ENCODE assay signal across 8 mouse cellular contexts in the genomic region with DNA sequence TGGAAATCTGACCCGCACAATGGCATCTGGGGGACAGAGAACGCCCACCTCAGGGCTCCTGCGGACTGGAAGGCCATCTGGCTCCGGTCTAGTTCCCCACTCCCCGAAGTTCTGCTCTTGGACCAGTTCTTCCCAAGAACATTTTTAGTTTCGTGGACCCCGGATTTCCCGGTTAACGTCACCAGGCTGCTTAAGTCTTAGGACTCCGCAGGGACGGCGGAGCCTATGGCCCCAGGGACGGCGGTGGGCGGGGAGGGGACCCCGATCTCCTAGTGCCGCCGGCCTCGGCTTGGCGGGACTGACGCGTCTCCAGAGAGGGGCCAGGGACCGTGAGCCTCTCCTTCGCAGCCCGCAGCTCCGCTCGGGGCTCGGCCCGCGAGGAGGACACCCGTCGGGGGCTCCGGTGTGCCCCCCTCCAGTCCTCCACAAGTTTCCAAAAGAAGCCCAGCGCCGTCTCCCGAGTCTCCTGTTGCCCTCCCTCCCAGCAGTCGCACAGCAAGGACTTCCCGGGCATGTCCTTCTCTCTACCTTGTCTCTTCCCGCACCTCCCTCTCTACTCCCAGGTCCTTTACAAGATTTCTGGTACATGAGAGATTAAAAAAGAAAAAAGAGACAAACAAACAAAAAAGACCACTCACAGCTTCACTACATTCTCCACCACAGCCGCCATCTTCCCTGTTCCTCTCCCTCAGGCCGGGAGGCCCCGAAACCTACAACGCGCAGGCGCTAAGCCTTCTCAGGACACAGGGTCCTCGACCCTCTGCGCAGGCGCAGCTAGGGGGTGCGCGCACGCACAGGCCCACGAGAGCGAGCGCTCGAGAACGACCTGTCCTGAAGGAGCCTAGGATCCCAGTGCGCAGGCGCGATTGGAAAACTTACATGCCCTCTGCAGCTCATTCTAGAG. TPM values are rescaled to one million over a fixed set of nuclear protein-coding genes. Genes with fewer than 3 reads are reported as not detected.
DNase-seq lines count a peak whose midpoint lies in the region; ATAC-seq lines count a peak whose summit lies in the region.

No protein-coding gene starts in this region.

- peak overlapping the region; percentile 94 for H3K9ac ChIP-seq in heart, embryonic 13.5 days
- H3K9ac ChIP-seq in liver, embryonic 12.5 days = peak overlapping the region; percentile 83
- peak overlapping the region; percentile 91 for H3K9ac ChIP-seq in stomach, embryonic 15.5 days

- H3K36me3 ChIP-seq in heart, embryonic 13.5 days = peaks cover 37% of the 10 kb centered on the region
- peaks cover 43% of the 10 kb centered on the region for H3K36me3 ChIP-seq in liver, embryonic 12.5 days
- 0 out of 2 replicates have a peak, but pooled peaks cover 1% of the 10 kb centered on the region for H3K36me3 ChIP-seq in stomach, embryonic 15.5 days

- H3K9me3 ChIP-seq in heart, embryonic 13.5 days = no peaks in the 10 kb centered on the region
- H3K9me3 ChIP-seq in liver, embryonic 12.5 days (replicated peaks) = no peaks in the 10 kb centered on the region
- no peaks in the 10 kb centered on the region for H3K9me3 ChIP-seq in stomach, embryonic 15.5 days

- H3K27me3 ChIP-seq in heart, embryonic 13.5 days (replicated peaks) = no peaks in the 10 kb centered on the region
- no peaks in the 10 kb centered on the region for H3K27me3 ChIP-seq in liver, embryonic 12.5 days (replicated peaks)
- no peaks in the 10 kb centered on the region for H3K27me3 ChIP-seq in stomach, embryonic 15.5 days (replicated peaks)

- peak overlapping the region; percentile 79 for H3K4me3 ChIP-seq in brown adipose tissue, adult 24 weeks (ENCODE audit: insufficient read depth, low read depth, low read length)
- H3K4me3 ChIP-seq in heart, embryonic 13.5 days = peak overlapping the region; percentile 82
- H3K4me3 ChIP-seq in liver, embryonic 12.5 days = peak overlapping the region; percentile 72
- peak overlapping the region; percentile 89 for H3K4me3 ChIP-seq in stomach, embryonic 15.5 days (replicated peaks)

- H3K27ac ChIP-seq in brown adipose tissue, adult 24 weeks (replicated peaks; ENCODE audit: low read depth, low read length) = peak overlapping the region; percentile 85
- peak overlapping the region; percentile 90 for H3K27ac ChIP-seq in heart, embryonic 13.5 days (replicated peaks)
- peak overlapping the region; percentile 80 for H3K27ac ChIP-seq in liver, embryonic 12.5 days
- peak overlapping the region; percentile 84 for H3K27ac ChIP-seq in stomach, embryonic 15.5 days

- H3K4me1 ChIP-seq in brown adipose tissue, adult 24 weeks (ENCODE audit: control insufficient read depth, insufficient read depth, insufficient read length, low read length) = peaks cover 8% of the 10 kb centered on the region; the same call in 1 of the 2 replicates
- peaks cover 36% of the 10 kb centered on the region for H3K4me1 ChIP-seq in heart, embryonic 13.5 days
- peaks cover 57% of the 10 kb centered on the region for H3K4me1 ChIP-seq in liver, embryonic 12.5 days
- H3K4me1 ChIP-seq in stomach, embryonic 15.5 days = peaks cover 21% of the 10 kb centered on the region

- ATAC-seq in heart, embryonic 13.5 days (ENCODE audit: extremely low read depth, insufficient number of reproducible peaks, low FRiP score, low TSS enrichment) = peak; percentile 91
- ATAC-seq in liver, embryonic 12.5 days = peak; percentile 95
- peak; percentile 98 for ATAC-seq in stomach, embryonic 15.5 days (ENCODE audit: insufficient read depth, low FRiP score, low read depth)

- WGBS in heart, embryonic 13.5 days = under 1% methylated on average over 56 of the region's 59 CpGs
- under 1% methylated on average over 59 of the region's 59 CpGs for WGBS in liver, embryonic 12.5 days (ENCODE audit: insufficient replicate concordance)
- WGBS in stomach, embryonic 15.5 days = under 1% methylated on average over 59 of the region's 59 CpGs

- peak; percentile 100 for DNase-seq in CD4-positive, CD25-positive, alpha-beta regulatory T cell, adult 2 months (ENCODE audit: low read depth, low spot score)
- peak; percentile 66 for DNase-seq in fat pad, adult 2 months (ENCODE audit: extremely low read depth, low read depth, low spot score)
- peak; percentile 100 for DNase-seq in kidney, postnatal 10 days
- DNase-seq in natural killer cell, adult 2 months (ENCODE audit: low spot score in 2 of 2) = peak; percentile 97 to 98

- peak overlapping the region; percentile 72 for H3K4me2 ChIP-seq in heart, embryonic 13.5 days
- peak overlapping the region; percentile 83 for H3K4me2 ChIP-seq in liver, embryonic 12.5 days
- peak overlapping the region; percentile 77 for H3K4me2 ChIP-seq in stomach, embryonic 15.5 days

RNA-seq across cellular contexts. Expression of gene Dpf2, which starts 0.5 kb away (rescaled TPM):
- 22.6 and 36.6 TPM in 2 replicates for polyA plus RNA-seq in brown adipose tissue, adult 24 weeks (2012; ENCODE audit: insufficient read depth, insufficient read length, missing spikeins)
- polyA plus RNA-seq in heart, embryonic 13.5 days (2015; fragmentation: Nextera tagmentation; extraction: Ambion mirVana) = 98.1 and 104 TPM in 2 replicates
- polyA plus RNA-seq in liver, embryonic 12.5 days (2016; fragmentation: Nextera tagmentation; extraction: Ambion mirVana) = 73.2 and 74.9 TPM in 2 replicates
- polyA plus RNA-seq in stomach, embryonic 15.5 days (2015; fragmentation: Nextera tagmentation; extraction: Ambion mirVana) = 98.7 and 118 TPM in 2 replicates

RNA-seq across cellular contexts. Expression of gene Cdc42ep2, which starts 12.3 kb away (rescaled TPM):
- 4.0 and 5.4 TPM in 2 replicates for polyA plus RNA-seq in brown adipose tissue, adult 24 weeks (2012; ENCODE audit: insufficient read depth, insufficient read length, missing spikeins)
- polyA plus RNA-seq in heart, embryonic 13.5 days (2015; fragmentation: Nextera tagmentation; extraction: Ambion mirVana) = 8.9 and 9.3 TPM in 2 replicates
- polyA plus RNA-seq in liver, embryonic 12.5 days (2016; fragmentation: Nextera tagmentation; extraction: Ambion mirVana) = 3.4 and 3.6 TPM in 2 replicates
- polyA plus RNA-seq in stomach, embryonic 15.5 days (2015; fragmentation: Nextera tagmentation; extraction: Ambion mirVana) = 9.6 and 11.0 TPM in 2 replicates

RNA-seq across cellular contexts. Expression of gene Tigd3, which starts 18.4 kb away (rescaled TPM):
- not detected in 2 replicates for polyA plus RNA-seq in brown adipose tissue, adult 24 weeks (2012; ENCODE audit: insufficient read depth, insufficient read length, missing spikeins)
- polyA plus RNA-seq in heart, embryonic 13.5 days (2015; fragmentation: Nextera tagmentation; extraction: Ambion mirVana) = 1.9 and 2.0 TPM in 2 replicates
- polyA plus RNA-seq in liver, embryonic 12.5 days (2016; fragmentation: Nextera tagmentation; extraction: Ambion mirVana) = 3.2 and 3.5 TPM in 2 replicates
- 2.3 and 2.4 TPM in 2 replicates for polyA plus RNA-seq in stomach, embryonic 15.5 days (2015; fragmentation: Nextera tagmentation; extraction: Ambion mirVana)

RNA-seq across cellular contexts. Expression of gene Slc25a45, which starts 34.7 kb away (rescaled TPM):
- 2.3 and 2.4 TPM in 2 replicates for polyA plus RNA-seq in brown adipose tissue, adult 24 weeks (2012; ENCODE audit: insufficient read depth, insufficient read length, missing spikeins)
- polyA plus RNA-seq in heart, embryonic 13.5 days (2015; fragmentation: Nextera tagmentation; extraction: Ambion mirVana) = 3.7 and 4.2 TPM in 2 replicates
- 7.5 and 7.7 TPM in 2 replicates for polyA plus RNA-seq in liver, embryonic 12.5 days (2016; fragmentation: Nextera tagmentation; extraction: Ambion mirVana)
- 5.5 TPM in 2 replicates for polyA plus RNA-seq in stomach, embryonic 15.5 days (2015; fragmentation: Nextera tagmentation; extraction: Ambion mirVana)

RNA-seq across cellular contexts. Expression of gene Frmd8, which starts 37.3 kb away (rescaled TPM):
- polyA plus RNA-seq in brown adipose tissue, adult 24 weeks (2012; ENCODE audit: insufficient read depth, insufficient read length, missing spikeins) = 6.6 and 7.0 TPM in 2 replicates
- polyA plus RNA-seq in heart, embryonic 13.5 days (2015; fragmentation: Nextera tagmentation; extraction: Ambion mirVana) = 27.4 and 29.0 TPM in 2 replicates
- polyA plus RNA-seq in liver, embryonic 12.5 days (2016; fragmentation: Nextera tagmentation; extraction: Ambion mirVana) = 22.1 and 24.2 TPM in 2 replicates
- 25.3 and 27.7 TPM in 2 replicates for polyA plus RNA-seq in stomach, embryonic 15.5 days (2015; fragmentation: Nextera tagmentation; extraction: Ambion mirVana)

Comparison
In these comparisons a context has a peak if more than half of its experiments do, and no peak if none do; other contexts are left out.
1. Peak in every context shown above with its lines: DNase-seq, ATAC-seq, H3K4me3 ChIP-seq and H3K27ac ChIP-seq.